In genomic region chr5:29848091-29848490, GRCm38 (mm10) we compare ENCODE assay signal across 20 mouse cellular contexts.
DNase-seq lines count a peak whose midpoint lies in the region; TF ChIP-seq lines count a peak whose summit lies in the region.
"Had no signal": no experiment of that assay in that cellular context is flagged by ENCODE, and none has a peak within 500 bp of the region (broad histone marks: within the 10 kb centered on the region; RNA-seq: fewer than 3 reads in every experiment).

No protein-coding gene starts in this region.

- WGBS in cerebellum, adult 2 months, result 95% methylated on average over 2 of the region's 2 CpGs

- no peak for TF ChIP-seq CTCF in gastrocnemius, adult 2 months (IDR thresholded peaks at IDR 0.05)
- TF ChIP-seq CTCF in cerebellum, adult 2 months (IDR thresholded peaks at IDR 0.05; ENCODE audit: borderline replicate concordance, insufficient read depth, low read depth, low read length), result no peak

- no peak for TF ChIP-seq POLR2A in cerebellum, adult 2 months (IDR thresholded peaks at IDR 0.05; ENCODE audit: borderline replicate concordance, insufficient read depth, low read length)

- no peak for DNase-seq in gastrocnemius, adult 2 months
- DNase-seq in gastrocnemius, postnatal 36 days, result no peak
- peak; percentile 60 for DNase-seq in 3T3-L1 (ENCODE audit: low read depth, low spot score)
- peak; percentile 84 for DNase-seq in Muller cell, postnatal 12 days (ENCODE audit: inconsistent ontology term)
- no peak for DNase-seq in adipocyte (ENCODE audit: low spot score)
- no peak for DNase-seq in cerebellum, adult 2 months
- DNase-seq: adrenal gland, adult 8-10 months; adrenal gland, postnatal 14 days; adrenal gland, postnatal 36 days; B cell, adult 2 months; cerebellum, adult 11-12 months; cerebellum, adult 8-10 months; cerebellum, postnatal 10 days; cerebellum, postnatal 25 days had no signal

- H3K27ac ChIP-seq in gastrocnemius, adult 2 months, result peak overlapping the region; percentile 6; the same call in 1 of the 2 replicates
- no peak overlapping the region for H3K27ac ChIP-seq in cerebellum, adult 2 months (ENCODE audit: insufficient read depth, low read length)
- H3K27ac ChIP-seq: embryonic facial prominence, embryonic 10.5 days; embryonic facial prominence, embryonic 12.5 days; forebrain, embryonic 10.5 days; forebrain, embryonic 12.5 days had no signal

- H3K4me3 ChIP-seq in gastrocnemius, adult 2 months, result no peak overlapping the region
- no peak overlapping the region for H3K4me3 ChIP-seq in cerebellum, adult 2 months (replicated peaks; ENCODE audit: insufficient read depth, low read depth, low read length)
- H3K4me3 ChIP-seq: embryonic facial prominence, embryonic 10.5 days; embryonic facial prominence, embryonic 12.5 days; erythroblast, embryonic 14.5 days; forebrain, embryonic 10.5 days; forebrain, embryonic 12.5 days had no signal

- no peaks in the 10 kb centered on the region for H3K27me3 ChIP-seq in cerebellum, adult 2 months (ENCODE audit: control insufficient read depth, insufficient read depth, low read length)
- H3K27me3 ChIP-seq: CH12.LX; embryonic facial prominence, embryonic 12.5 days; forebrain, embryonic 12.5 days had no signal

- intact Hi-C loops in gastrocnemius, adult 2 months (cut with DNase I), result no loop called here
- intact Hi-C loops in gastrocnemius, postnatal 36 days (cut with DNase I), result no loop called here

- no peaks in the 10 kb centered on the region for H3K4me1 ChIP-seq in cerebellum, adult 2 months (ENCODE audit: control insufficient read depth, insufficient read depth, low read length)
- H3K4me1 ChIP-seq: embryonic facial prominence, embryonic 10.5 days; embryonic facial prominence, embryonic 12.5 days; forebrain, embryonic 10.5 days; forebrain, embryonic 12.5 days had no signal

Comparison
In these comparisons a context has a peak if more than half of its experiments do, and no peak if none do; other contexts are left out.
1. DNase-seq: peak in 3T3-L1 (single experiment) and Muller cell, postnatal 12 days (single experiment); none in gastrocnemius, adult 2 months (single experiment), gastrocnemius, postnatal 36 days (0 of 2), adipocyte (single experiment) and cerebellum, adult 2 months (0 of 2).